Mouse (Mus musculus) megakaryocyte-erythroid progenitor cell, adult 5-6 weeks (primary cell): Measurements from ENCODE around the gene Crtc3. TPM values are rescaled to one million over a fixed set of nuclear protein-coding genes. Genes with fewer than 3 reads are reported as not detected.
A peak's percentile ranks its signal among the peaks of the same experiment; 100 is the strongest.

ENCODE experiments used
- ATAC-seq: replicated peaks from 2 replicates; pipeline ENCODE4 v1.8.0; 2016; ENCODE audit warnings: mild to moderate bottlenecking, inconsistent platforms; ENCODE audit not compliant: severe bottlenecking, poor library complexity, low FRiP score, low TSS enrichment
- total RNA-seq, 2 experiments: library from RNA; stranded (forward) in 1 of 2; stranded (reverse) in 1 of 2; fragments of 200-1000, 215-1000 nt in 1 of 2; fragments of >200 nt in 1 of 2; fragmentation: Nextera tagmentation in 1 of 2; gene quantifications; 2 replicates each; pipeline ENCODE4 v1.2.3; 2014 to 2017

Gene Crtc3
- total RNA-seq, 2 experiments from 2014 or later = 8.2 to 29.3 TPM

GRCm38 (mm10) chr7:80616096-80616495, 72.6 kb downstream of the Crtc3 start:
- no peak for ATAC-seq

GRCm38 (mm10) chr7:80614042-80614441, 74.6 kb downstream of the Crtc3 start:
- no peak for ATAC-seq

GRCm38 (mm10) chr7:80612191-80612787, 76.4 kb downstream of the Crtc3 start:
- no peak for ATAC-seq

GRCm38 (mm10) chr7:80611646-80612045, 77.0 kb downstream of the Crtc3 start:
- ATAC-seq = no peak

GRCm38 (mm10) chr7:80607503-80607902, 81.2 kb downstream of the Crtc3 start:
- no peak for ATAC-seq

- ATAC-seq = no peak
Measured at GRCm38 (mm10) chr7:80606435-80606834, 82.2 kb downstream of the Crtc3 start.

GRCm38 (mm10) chr7:80605557-80605930, 83.1 kb downstream of the Crtc3 start:
- no peak for ATAC-seq

GRCm38 (mm10) chr7:80604908-80605556, 83.6 kb downstream of the Crtc3 start:
- no peak for ATAC-seq

GRCm38 (mm10) chr7:80602574-80602973, 86.1 kb downstream of the Crtc3 start:
- ATAC-seq = no peak

- no peak for ATAC-seq
Measured at GRCm38 (mm10) chr7:80598436-80598985, 90.2 kb downstream of the Crtc3 start.

- no peak for ATAC-seq
Measured at GRCm38 (mm10) chr7:80597900-80598299, 90.8 kb downstream of the Crtc3 start.

- ATAC-seq = no peak
Measured at GRCm38 (mm10) chr7:80589054-80589746, 99.5 kb downstream of the Crtc3 start.

GRCm38 (mm10) chr7:80587684-80588083, 101.0 kb downstream of the Crtc3 start:
- no peak for ATAC-seq

- no peak for ATAC-seq
Measured at GRCm38 (mm10) chr7:80586681-80587660, 101.7 kb downstream of the Crtc3 start.

GRCm38 (mm10) chr7:80586161-80586560, 102.5 kb downstream of the Crtc3 start:
- ATAC-seq = no peak

- no peak for ATAC-seq
Measured at GRCm38 (mm10) chr7:80585380-80585779, 103.3 kb downstream of the Crtc3 start.

GRCm38 (mm10) chr7:80583981-80584380, 104.7 kb downstream of the Crtc3 start:
- ATAC-seq = 0 out of 2 replicates have a peak, but pooled peaks have one; percentile 59

GRCm38 (mm10) chr7:80582821-80583451, 105.7 kb downstream of the Crtc3 start:
- ATAC-seq = peak; percentile 50; the same call in 1 of the 2 replicates

- peak; percentile 35; the same call in 1 of the 2 replicates for ATAC-seq
Measured at GRCm38 (mm10) chr7:80580368-80580767, 108.3 kb downstream of the Crtc3 start.
